Mouse (Mus musculus): ENCODE data around the gene Gm815.

DNA sequence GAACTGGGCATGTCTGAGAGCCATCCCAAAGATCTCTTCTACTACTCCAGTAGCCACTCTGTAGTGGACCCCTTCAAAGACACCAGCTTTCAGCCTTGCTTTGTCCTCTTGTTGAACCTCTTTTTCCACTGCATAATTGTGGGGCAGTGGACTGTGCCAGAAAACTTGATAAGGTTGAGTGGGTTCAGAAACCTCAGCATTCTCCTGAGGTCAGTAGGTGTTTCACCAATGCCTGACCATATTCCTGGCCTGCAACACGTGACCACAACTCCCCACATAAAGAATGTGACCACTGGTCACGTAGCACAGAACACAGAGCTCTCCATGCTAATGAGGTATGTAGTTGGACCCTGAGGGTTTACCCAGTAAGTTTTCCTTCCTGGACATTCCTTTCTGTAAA is 48.5 kb downstream of the Gm815 start:
- no peak for TF ChIP-seq CTCF (IDR thresholded peaks at IDR 0.05; ENCODE audit: insufficient read depth, low read depth, low read length)
- no peak for TF ChIP-seq POLR2A (IDR thresholded peaks at IDR 0.05; ENCODE audit: insufficient read depth, low read depth, low read length)

Data from olfactory bulb, adult 2 months (tissue).